Mouse (Mus musculus) erythroblast, embryonic 14.5 days (primary cell): ENCODE data around the gene March10.

Experiments used
- GATA1 ChIP-seq: IDR thresholded peaks from 2 replicates; pipeline ENCODE4 v1.6.1; 2012; ENCODE audit warnings: low read length, inconsistent platforms, mixed read lengths
- TAL1 ChIP-seq: IDR thresholded peaks from 3 replicates; pipeline ENCODE4 v1.6.1; 2012; ENCODE audit warnings: low read length, inconsistent platforms, mixed read lengths

GRCm38 (mm10) chr11:105369526-105370386 is 86.8 kb downstream of the March10 start:
- no peak for TF ChIP-seq TAL1
- no peak for TF ChIP-seq GATA1
